Mouse (Mus musculus): ENCODE measurements at regions not wholly inside any gene's neighbourhood (a gene's known extent, or its start where the extent isn't known, plus 50 kb on each side); places are given as distances from the start of the nearest gene placed in this dataset.

GRCm38 (mm10) chrX:85329474-85330225 is 80.2 kb downstream of the Fthl17a start:
- no peak for DNase-seq

- peak in 1 of 2 experiments; percentile 1 for DNase-seq
Observed at GRCm38 (mm10) chrX:85343517-85343916, 94.0 kb downstream of the Fthl17a start.

- no peak for DNase-seq
Observed at GRCm38 (mm10) chrX:85375296-85375695, 125.8 kb downstream of the Fthl17a start.

- no peak for DNase-seq
Observed at GRCm38 (mm10) chrX:85384452-85384851, 135.0 kb downstream of the Fthl17a start.

Data from kidney, adult 8-10 months (tissue).